Comparison of ENCODE assay signal across 18 mouse cellular contexts in genomic region chr3:107061468-107061867, GRCm38 (mm10). TPM values are rescaled to one million over a fixed set of nuclear protein-coding genes. Genes with fewer than 3 reads are reported as not detected.
"Had no signal": no experiment of that assay in that cellular context is flagged by ENCODE, and none has a peak within 500 bp of the region (broad histone marks: within the 10 kb centered on the region; RNA-seq: fewer than 3 reads in every experiment).

No protein-coding gene starts in this region.

- H3K27ac ChIP-seq: kidney, postnatal 0 days; layer of hippocampus, adult 2 months; liver, embryonic 13.5 days; midbrain, embryonic 12.5 days; midbrain, embryonic 15.5 days; stomach, postnatal 0 days had no signal

- H3K4me3 ChIP-seq: layer of hippocampus, adult 2 months; liver, embryonic 13.5 days; midbrain, embryonic 12.5 days; midbrain, embryonic 15.5 days; myocyte had no signal

- DNase-seq: kidney, adult 2 months; kidney, postnatal 25 days; layer of hippocampus, adult 9-11 months; liver, embryonic 13.5 days; lung, adult 2 months; lung, postnatal 14 days; lung, postnatal 4 days; right cerebral cortex, postnatal 4 days; thymus, postnatal 4 days had no signal

- ATAC-seq: midbrain, embryonic 15.5 days had no signal

RNA-seq across cellular contexts. Expression of gene Kcna2, which starts 39.5 kb away (rescaled TPM):
- total RNA-seq: megakaryocyte progenitor cell, adult 5-6 weeks; megakaryocyte-erythroid progenitor cell, adult 5-6 weeks had no signal
- polyA plus RNA-seq: limb, embryonic 11.5 days; myocyte had no signal
